Mouse (Mus musculus): Measurements from ENCODE around the gene Elp4. TPM values are rescaled to one million over a fixed set of nuclear protein-coding genes. Genes with fewer than 3 reads are reported as not detected.

Gene Elp4
- polyA plus RNA-seq, 1 experiment from 2014 or later, result 42.2 TPM

- Histone ChIP-seq H3K36me3 (ENCODE audit: insufficient read depth, low read length) (no peaks in the 10 kb centered on the region), H3K4me1 (ENCODE audit: insufficient read depth, low read length) (no peaks in the 10 kb centered on the region), H3K9me3 (ENCODE audit: low read length) (no peaks in the 10 kb centered on the region), H3K27me3 (ENCODE audit: insufficient read depth, low read length) (no peaks in the 10 kb centered on the region), H3K27ac (ENCODE audit: low read length) (no peak overlapping the region), H3K9ac (replicated peaks; ENCODE audit: low read length) (no peak overlapping the region), H3K4me3 (ENCODE audit: low read length) (no peak overlapping the region), H3K4me2 (replicated peaks; ENCODE audit: low read depth, low read length) (no peak overlapping the region)
- ATAC-seq (ENCODE audit: low FRiP score, low TSS enrichment), result no peak
Observed at GRCm38 (mm10) chr2:105796101-105796500, 108.3 kb downstream of the Elp4 start.

GRCm38 (mm10) chr2:105792339-105793120 lies 111.8 kb downstream of the Elp4 start:
- no peak for ATAC-seq (ENCODE audit: low FRiP score, low TSS enrichment)
- no peaks in the 10 kb centered on the region for H3K27me3 ChIP-seq (ENCODE audit: insufficient read depth, low read length)
- no peak overlapping the region for H3K4me2 ChIP-seq (replicated peaks; ENCODE audit: low read depth, low read length)
- no peaks in the 10 kb centered on the region for H3K4me1 ChIP-seq (ENCODE audit: insufficient read depth, low read length)
- WGBS, result 81% methylated on average over 12 of the region's 12 CpGs
- H3K9ac ChIP-seq (replicated peaks; ENCODE audit: low read length), result no peak overlapping the region
- H3K4me3 ChIP-seq (ENCODE audit: low read length), result no peak overlapping the region
- no peak overlapping the region for H3K27ac ChIP-seq (ENCODE audit: low read length)
- H3K36me3 ChIP-seq (ENCODE audit: insufficient read depth, low read length), result no peaks in the 10 kb centered on the region
- H3K9me3 ChIP-seq (ENCODE audit: low read length), result no peaks in the 10 kb centered on the region

GRCm38 (mm10) chr2:105789936-105790335 lies 114.4 kb downstream of the Elp4 start:
- Histone ChIP-seq H3K27ac (ENCODE audit: low read length) (no peak overlapping the region), H3K4me2 (replicated peaks; ENCODE audit: low read depth, low read length) (no peak overlapping the region), H3K9ac (replicated peaks; ENCODE audit: low read length) (no peak overlapping the region), H3K4me3 (ENCODE audit: low read length) (no peak overlapping the region), H3K36me3 (ENCODE audit: insufficient read depth, low read length) (no peaks in the 10 kb centered on the region), H3K4me1 (ENCODE audit: insufficient read depth, low read length) (no peaks in the 10 kb centered on the region), H3K27me3 (ENCODE audit: insufficient read depth, low read length) (no peaks in the 10 kb centered on the region), H3K9me3 (ENCODE audit: low read length) (no peaks in the 10 kb centered on the region)
- 96% methylated on average over 1 of the region's 1 CpGs for WGBS
- no peak for ATAC-seq (ENCODE audit: low FRiP score, low TSS enrichment)

GRCm38 (mm10) chr2:105787726-105788125 lies 116.6 kb downstream of the Elp4 start:
- no peak overlapping the region for H3K4me2 ChIP-seq (replicated peaks; ENCODE audit: low read depth, low read length)
- H3K27me3 ChIP-seq (ENCODE audit: insufficient read depth, low read length), result no peaks in the 10 kb centered on the region
- no peaks in the 10 kb centered on the region for H3K4me1 ChIP-seq (ENCODE audit: insufficient read depth, low read length)
- H3K36me3 ChIP-seq (ENCODE audit: insufficient read depth, low read length), result no peaks in the 10 kb centered on the region
- no peak for ATAC-seq (ENCODE audit: low FRiP score, low TSS enrichment)
- H3K4me3 ChIP-seq (ENCODE audit: low read length), result no peak overlapping the region
- H3K9me3 ChIP-seq (ENCODE audit: low read length), result no peaks in the 10 kb centered on the region
- H3K27ac ChIP-seq (ENCODE audit: low read length), result no peak overlapping the region
- 78% methylated on average over 4 of the region's 4 CpGs for WGBS
- no peak overlapping the region for H3K9ac ChIP-seq (replicated peaks; ENCODE audit: low read length)

- Histone ChIP-seq H3K9ac (replicated peaks; ENCODE audit: low read length) (no peak overlapping the region), H3K36me3 (ENCODE audit: insufficient read depth, low read length) (no peaks in the 10 kb centered on the region), H3K27ac (ENCODE audit: low read length) (no peak overlapping the region), H3K4me1 (ENCODE audit: insufficient read depth, low read length) (no peaks in the 10 kb centered on the region), H3K9me3 (ENCODE audit: low read length) (no peaks in the 10 kb centered on the region), H3K4me3 (ENCODE audit: low read length) (no peak overlapping the region), H3K27me3 (ENCODE audit: insufficient read depth, low read length) (no peaks in the 10 kb centered on the region), H3K4me2 (replicated peaks; ENCODE audit: low read depth, low read length) (no peak overlapping the region)
- ATAC-seq (ENCODE audit: low FRiP score, low TSS enrichment), result no peak
- WGBS, result 54% methylated on average over 2 of the region's 2 CpGs
Observed at GRCm38 (mm10) chr2:105786986-105787385, 117.4 kb downstream of the Elp4 start.

GRCm38 (mm10) chr2:105782885-105783284 lies 121.5 kb downstream of the Elp4 start:
- 86% methylated on average over 5 of the region's 5 CpGs for WGBS
- ATAC-seq (ENCODE audit: low FRiP score, low TSS enrichment), result no peak
- Histone ChIP-seq H3K4me3 (ENCODE audit: low read length) (no peak overlapping the region), H3K9me3 (ENCODE audit: low read length) (no peaks in the 10 kb centered on the region), H3K4me2 (replicated peaks; ENCODE audit: low read depth, low read length) (no peak overlapping the region), H3K4me1 (ENCODE audit: insufficient read depth, low read length) (no peaks in the 10 kb centered on the region), H3K27me3 (ENCODE audit: insufficient read depth, low read length) (no peaks in the 10 kb centered on the region), H3K9ac (replicated peaks; ENCODE audit: low read length) (no peak overlapping the region), H3K36me3 (ENCODE audit: insufficient read depth, low read length) (no peaks in the 10 kb centered on the region), H3K27ac (ENCODE audit: low read length) (no peak overlapping the region)

- Histone ChIP-seq H3K9me3 (ENCODE audit: low read length) (no peaks in the 10 kb centered on the region), H3K4me3 (ENCODE audit: low read length) (no peak overlapping the region), H3K36me3 (ENCODE audit: insufficient read depth, low read length) (no peaks in the 10 kb centered on the region), H3K27ac (ENCODE audit: low read length) (no peak overlapping the region), H3K4me2 (replicated peaks; ENCODE audit: low read depth, low read length) (no peak overlapping the region), H3K9ac (replicated peaks; ENCODE audit: low read length) (no peak overlapping the region), H3K4me1 (ENCODE audit: insufficient read depth, low read length) (no peaks in the 10 kb centered on the region), H3K27me3 (ENCODE audit: insufficient read depth, low read length) (no peaks in the 10 kb centered on the region)
- 94% methylated on average over 1 of the region's 1 CpGs for WGBS
- ATAC-seq (ENCODE audit: low FRiP score, low TSS enrichment), result no peak
Observed at GRCm38 (mm10) chr2:105780739-105781138, 123.6 kb downstream of the Elp4 start.

- Histone ChIP-seq H3K9me3 (ENCODE audit: low read length) (no peaks in the 10 kb centered on the region), H3K27me3 (ENCODE audit: insufficient read depth, low read length) (no peaks in the 10 kb centered on the region), H3K4me3 (ENCODE audit: low read length) (no peak overlapping the region), H3K4me1 (ENCODE audit: insufficient read depth, low read length) (no peaks in the 10 kb centered on the region), H3K9ac (replicated peaks; ENCODE audit: low read length) (no peak overlapping the region), H3K4me2 (replicated peaks; ENCODE audit: low read depth, low read length) (no peak overlapping the region), H3K27ac (ENCODE audit: low read length) (no peak overlapping the region), H3K36me3 (ENCODE audit: insufficient read depth, low read length) (no peaks in the 10 kb centered on the region)
- ATAC-seq (ENCODE audit: low FRiP score, low TSS enrichment), result no peak
- WGBS, result 55% methylated on average over 6 of the region's 6 CpGs
Observed at GRCm38 (mm10) chr2:105779320-105779891, 125.0 kb downstream of the Elp4 start.

- Histone ChIP-seq H3K27me3 (ENCODE audit: insufficient read depth, low read length) (no peaks in the 10 kb centered on the region), H3K9ac (replicated peaks; ENCODE audit: low read length) (no peak overlapping the region), H3K36me3 (ENCODE audit: insufficient read depth, low read length) (no peaks in the 10 kb centered on the region), H3K4me2 (replicated peaks; ENCODE audit: low read depth, low read length) (no peak overlapping the region), H3K4me3 (ENCODE audit: low read length) (no peak overlapping the region), H3K9me3 (ENCODE audit: low read length) (0 out of 2 replicates have a peak, but pooled peaks cover 4% of the 10 kb centered on the region), H3K27ac (ENCODE audit: low read length) (no peak overlapping the region), H3K4me1 (ENCODE audit: insufficient read depth, low read length) (no peaks in the 10 kb centered on the region)
- no peak for ATAC-seq (ENCODE audit: low FRiP score, low TSS enrichment)
- WGBS, result 88% methylated on average over 3 of the region's 3 CpGs
Observed at GRCm38 (mm10) chr2:105771314-105771713, 133.1 kb downstream of the Elp4 start.

GRCm38 (mm10) chr2:105769747-105770328 lies 134.5 kb downstream of the Elp4 start:
- H3K27ac ChIP-seq (ENCODE audit: low read length), result no peak overlapping the region
- no peak overlapping the region for H3K4me3 ChIP-seq (ENCODE audit: low read length)
- no peak overlapping the region for H3K9ac ChIP-seq (replicated peaks; ENCODE audit: low read length)
- H3K36me3 ChIP-seq (ENCODE audit: insufficient read depth, low read length), result no peaks in the 10 kb centered on the region
- no peaks in the 10 kb centered on the region for H3K27me3 ChIP-seq (ENCODE audit: insufficient read depth, low read length)
- 66% methylated on average over 4 of the region's 4 CpGs for WGBS
- ATAC-seq (ENCODE audit: low FRiP score, low TSS enrichment), result no peak
- no peak overlapping the region for H3K4me2 ChIP-seq (replicated peaks; ENCODE audit: low read depth, low read length)
- H3K4me1 ChIP-seq (ENCODE audit: insufficient read depth, low read length), result no peaks in the 10 kb centered on the region
- H3K9me3 ChIP-seq (ENCODE audit: low read length), result 0 out of 2 replicates have a peak, but pooled peaks cover 4% of the 10 kb centered on the region
